Mouse (Mus musculus) adrenal gland, postnatal 10 days (tissue): Measurements from ENCODE around the gene Syt9. TPM values are rescaled to one million over a fixed set of nuclear protein-coding genes. Genes with fewer than 3 reads are reported as not detected.

Experiments used
- DNase-seq: peaks from one replicate; pipeline ENCODE4 v3.0.0; 2021; ENCODE audit warnings: mixed read lengths
- long read RNA-seq, 2 experiments: library from polyadenylated mRNA; stranded (forward); transcript quantifications; one replicate each; pipeline ENCODE4 v2.0.0; 2021
- total RNA-seq, 2 experiments: library from RNA; stranded (reverse); gene quantifications; 2 replicates each; pipeline ENCODE4 v1.2.3; 2021

The Syt9 gene
- total RNA-seq = 10 to 100 TPM in 1 of 2 experiments, 1 to 10 TPM in 1; 5.4 to 10.4 TPM
- long read RNA-seq, experiment 1, partial matches to known transcripts = 3 of 3 reads
- long read RNA-seq, experiment 1, other reads (novel, unspliced or antisense) = 0 of 3 reads
- long read RNA-seq, experiment 2, transcript Syt9-201 (7 exons, 3,817 nt) = major isoform, 10 of 14 reads
- long read RNA-seq, experiment 2, partial matches to known transcripts = 2 of 14 reads
- long read RNA-seq, experiment 2, other reads (novel, unspliced or antisense) = 2 of 14 reads

GRCm38 (mm10) chr7:107370232-107371125, at the start of gene Syt9:
Gene Syt9 (plus strand): TSS chr7:107370728.
- DNase-seq = peak; percentile 66

GRCm38 (mm10) chr7:107339013-107339412, 31.5 kb upstream of the Syt9 start:
- no peak for DNase-seq

GRCm38 (mm10) chr7:107339560-107340057, 30.9 kb upstream of the Syt9 start:
- DNase-seq = no peak

- no peak for DNase-seq
Measured at GRCm38 (mm10) chr7:107340221-107340620, 30.3 kb upstream of the Syt9 start.

GRCm38 (mm10) chr7:107341519-107342190, 28.9 kb upstream of the Syt9 start:
- no peak for DNase-seq

GRCm38 (mm10) chr7:107349201-107349600, 21.3 kb upstream of the Syt9 start:
- no peak for DNase-seq

- DNase-seq = no peak
Measured at GRCm38 (mm10) chr7:107362153-107362552, 8.4 kb upstream of the Syt9 start.

GRCm38 (mm10) chr7:107362634-107363033, 7.9 kb upstream of the Syt9 start:
- no peak for DNase-seq

GRCm38 (mm10) chr7:107371126-107371920, 795 bp downstream of the Syt9 start:
- peak; percentile 20 for DNase-seq

- DNase-seq = no peak
Measured at GRCm38 (mm10) chr7:107380562-107380961, 10.0 kb downstream of the Syt9 start.

- no peak for DNase-seq
Measured at GRCm38 (mm10) chr7:107389604-107390003, 19.1 kb downstream of the Syt9 start.

GRCm38 (mm10) chr7:107392749-107393148, 22.2 kb downstream of the Syt9 start:
- DNase-seq = peak; percentile 59

- no peak for DNase-seq
Measured at GRCm38 (mm10) chr7:107400061-107400799, 29.7 kb downstream of the Syt9 start.

- no peak for DNase-seq
Measured at GRCm38 (mm10) chr7:107403261-107403660, 32.7 kb downstream of the Syt9 start.

GRCm38 (mm10) chr7:107414928-107415327, 44.4 kb downstream of the Syt9 start:
- DNase-seq = no peak

GRCm38 (mm10) chr7:107417043-107417850, 46.7 kb downstream of the Syt9 start:
- DNase-seq = no peak

- DNase-seq = no peak
Measured at GRCm38 (mm10) chr7:107437381-107437780, 66.9 kb downstream of the Syt9 start.

GRCm38 (mm10) chr7:107444579-107444978, 74.1 kb downstream of the Syt9 start:
- DNase-seq = no peak

- no peak for DNase-seq
Measured at GRCm38 (mm10) chr7:107454660-107455059, 84.1 kb downstream of the Syt9 start.

GRCm38 (mm10) chr7:107455118-107455521, 84.6 kb downstream of the Syt9 start:
- no peak for DNase-seq
